Mouse (Mus musculus): ENCODE results near the gene Ccdc136. TPM values are rescaled to one million over a fixed set of nuclear protein-coding genes. Genes with fewer than 3 reads are reported as not detected.
A peak's percentile ranks its signal among the peaks of the same experiment; 100 is the strongest.
"Not testable (repeated sequence)": the region's sequence is repeated elsewhere in the genome, so short reads cannot be mapped to it uniquely, and the experiment has no call there.

Ccdc136 gene
- polyA plus RNA-seq (2012; ENCODE audit: insufficient read depth, insufficient read length, missing spikeins), result not detected in 2 replicates

- no peak within 1 kb of the TSS for H3K27ac ChIP-seq (ENCODE audit: insufficient read depth, low read depth, low read length)
- peak within 1 kb of the TSS; percentile 60 for H3K4me3 ChIP-seq (ENCODE audit: insufficient read depth, low read length)
- no peaks in the 10 kb centered on the region for H3K4me1 ChIP-seq (ENCODE audit: control insufficient read depth, insufficient read depth, low read length)
- TF ChIP-seq POLR2A (IDR thresholded peaks at IDR 0.05; ENCODE audit: borderline replicate concordance, low read depth, low read length) (no peak), CTCF (IDR thresholded peaks at IDR 0.05; ENCODE audit: low read depth, low read length) (no peak)
These were observed at the start of gene Ccdc136 for GRCm38 (mm10) chr6:29395910-29396713. TSS of gene Ccdc136 (plus strand) at chr6:29396309.

GRCm38 (mm10) chr6:29346512-29346911 lies 49.6 kb upstream of the Ccdc136 start:
- not testable (repeated sequence) for H3K4me3 ChIP-seq (ENCODE audit: insufficient read depth, low read length); H3K27ac ChIP-seq (ENCODE audit: insufficient read depth, low read depth, low read length); H3K4me1 ChIP-seq (ENCODE audit: control insufficient read depth, insufficient read depth, low read length)

GRCm38 (mm10) chr6:29347189-29347588 lies 48.9 kb upstream of the Ccdc136 start:
- Histone ChIP-seq H3K27ac (ENCODE audit: insufficient read depth, low read depth, low read length) (0 out of 2 replicates have a peak overlapping the region, but pooled peaks have one; percentile 6), H3K4me3 (ENCODE audit: insufficient read depth, low read length) (peak overlapping the region; percentile 82), H3K4me1 (ENCODE audit: control insufficient read depth, insufficient read depth, low read length) (peaks cover 7% of the 10 kb centered on the region)
- TF ChIP-seq CTCF (IDR thresholded peaks at IDR 0.05; ENCODE audit: low read depth, low read length) (no peak), POLR2A (IDR thresholded peaks at IDR 0.05; ENCODE audit: borderline replicate concordance, low read depth, low read length) (no peak)

- Histone ChIP-seq H3K4me3 (ENCODE audit: insufficient read depth, low read length) (peak within 1 kb of the TSS; percentile 82), H3K4me1 (ENCODE audit: control insufficient read depth, insufficient read depth, low read length) (peaks cover 10% of the 10 kb centered on the region), H3K27ac (ENCODE audit: insufficient read depth, low read depth, low read length) (peak within 1 kb of the TSS; percentile 17; the same call in 1 of the 2 replicates)
- TF ChIP-seq POLR2A (IDR thresholded peaks at IDR 0.05; ENCODE audit: borderline replicate concordance, low read depth, low read length) (peak; percentile 79), CTCF (IDR thresholded peaks at IDR 0.05; ENCODE audit: low read depth, low read length) (no peak)
These were observed 48.3 kb upstream of the Ccdc136 start, which contains the start of gene Calu for GRCm38 (mm10) chr6:29347665-29348370. TSS of gene Calu (plus strand) at chr6:29348069.

DNA sequence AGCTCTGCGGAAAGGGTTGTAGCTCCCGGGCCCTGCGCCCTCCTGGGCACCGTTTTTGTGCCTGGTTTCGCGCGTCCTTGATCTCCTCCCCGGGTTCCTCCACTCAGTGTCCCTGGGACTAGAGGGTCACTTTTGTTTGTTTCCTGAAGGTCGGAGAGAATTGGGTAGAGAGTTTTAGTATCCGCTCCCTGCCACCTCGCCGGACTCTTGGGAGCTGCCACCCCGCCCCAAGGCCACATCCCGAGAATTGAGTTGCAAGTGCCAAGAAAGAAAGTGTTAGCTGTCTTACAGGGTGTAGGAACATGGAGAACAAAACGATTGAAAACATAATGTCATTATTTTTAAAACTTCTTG lies 47.8 kb upstream of the Ccdc136 start:
- Histone ChIP-seq H3K27ac (ENCODE audit: insufficient read depth, low read depth, low read length) (0 out of 2 replicates have a peak overlapping the region, but pooled peaks have one; percentile 5), H3K4me1 (ENCODE audit: control insufficient read depth, insufficient read depth, low read length) (peaks cover 13% of the 10 kb centered on the region)
- TF ChIP-seq POLR2A (IDR thresholded peaks at IDR 0.05; ENCODE audit: borderline replicate concordance, low read depth, low read length) (no peak), CTCF (IDR thresholded peaks at IDR 0.05; ENCODE audit: low read depth, low read length) (no peak)

DNA sequence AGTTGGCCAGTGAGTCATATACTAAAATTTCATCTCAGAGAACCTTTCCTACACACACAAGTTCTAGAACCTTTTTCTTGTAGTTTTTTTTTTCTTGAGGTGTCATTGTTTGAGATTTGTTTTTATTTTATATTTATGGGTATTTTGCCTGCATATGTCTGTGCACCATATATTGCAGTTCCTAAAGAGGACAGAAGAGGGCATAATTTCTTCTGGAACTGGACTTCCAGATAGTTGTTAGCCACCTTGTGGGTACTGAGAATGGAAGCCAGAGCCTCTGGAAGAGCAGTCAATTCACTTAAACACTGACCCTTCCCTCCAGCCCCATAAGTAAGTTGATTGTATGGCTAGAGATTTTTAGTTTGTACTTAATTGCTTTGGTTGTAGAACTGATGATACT lies 44.5 kb upstream of the Ccdc136 start:
- H3K4me3 ChIP-seq (ENCODE audit: insufficient read depth, low read length), result no peak overlapping the region
- TF ChIP-seq CTCF (IDR thresholded peaks at IDR 0.05; ENCODE audit: low read depth, low read length), result no peak
- TF ChIP-seq POLR2A (IDR thresholded peaks at IDR 0.05; ENCODE audit: borderline replicate concordance, low read depth, low read length), result no peak
- peaks cover 21% of the 10 kb centered on the region for H3K4me1 ChIP-seq (ENCODE audit: control insufficient read depth, insufficient read depth, low read length)
- no peak overlapping the region for H3K27ac ChIP-seq (ENCODE audit: insufficient read depth, low read depth, low read length)

More for the DNA sequence above, 47.8 kb upstream of the Ccdc136 start:
- H3K4me3 ChIP-seq (ENCODE audit: insufficient read depth, low read length), result peak overlapping the region; percentile 82

GRCm38 (mm10) chr6:29352816-29353215 lies 43.3 kb upstream of the Ccdc136 start:
- TF ChIP-seq POLR2A (IDR thresholded peaks at IDR 0.05; ENCODE audit: borderline replicate concordance, low read depth, low read length) (no peak), CTCF (IDR thresholded peaks at IDR 0.05; ENCODE audit: low read depth, low read length) (no peak)
- peaks cover 16% of the 10 kb centered on the region for H3K4me1 ChIP-seq (ENCODE audit: control insufficient read depth, insufficient read depth, low read length)
- no peak overlapping the region for H3K4me3 ChIP-seq (ENCODE audit: insufficient read depth, low read length)
- H3K27ac ChIP-seq (ENCODE audit: insufficient read depth, low read depth, low read length), result no peak overlapping the region

DNA sequence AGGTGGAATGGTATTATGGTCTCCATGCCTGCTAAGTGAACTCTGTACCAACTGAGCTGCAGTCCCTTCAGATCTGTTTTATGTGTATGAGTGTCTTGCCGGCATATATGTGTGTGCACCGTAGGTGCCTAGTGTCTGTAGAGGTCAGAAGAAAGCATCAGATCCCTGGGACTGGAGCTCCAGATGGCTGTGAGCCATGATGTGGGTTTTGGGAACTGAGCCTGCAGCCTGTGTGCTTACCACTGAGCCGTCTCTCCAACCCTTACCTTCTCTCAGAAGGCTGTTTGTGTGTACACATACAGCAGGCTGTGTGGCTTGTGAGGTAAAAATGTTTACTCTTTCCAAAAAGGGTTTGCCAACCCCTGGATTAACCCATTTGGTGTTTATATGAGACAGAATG lies 36.7 kb upstream of the Ccdc136 start:
- peaks cover 10% of the 10 kb centered on the region for H3K4me1 ChIP-seq (ENCODE audit: control insufficient read depth, insufficient read depth, low read length)
- no peak overlapping the region for H3K27ac ChIP-seq (ENCODE audit: insufficient read depth, low read depth, low read length)
- no peak overlapping the region for H3K4me3 ChIP-seq (ENCODE audit: insufficient read depth, low read length)
- no peak for TF ChIP-seq CTCF (IDR thresholded peaks at IDR 0.05; ENCODE audit: low read depth, low read length)
- no peak for TF ChIP-seq POLR2A (IDR thresholded peaks at IDR 0.05; ENCODE audit: borderline replicate concordance, low read depth, low read length)

DNA sequence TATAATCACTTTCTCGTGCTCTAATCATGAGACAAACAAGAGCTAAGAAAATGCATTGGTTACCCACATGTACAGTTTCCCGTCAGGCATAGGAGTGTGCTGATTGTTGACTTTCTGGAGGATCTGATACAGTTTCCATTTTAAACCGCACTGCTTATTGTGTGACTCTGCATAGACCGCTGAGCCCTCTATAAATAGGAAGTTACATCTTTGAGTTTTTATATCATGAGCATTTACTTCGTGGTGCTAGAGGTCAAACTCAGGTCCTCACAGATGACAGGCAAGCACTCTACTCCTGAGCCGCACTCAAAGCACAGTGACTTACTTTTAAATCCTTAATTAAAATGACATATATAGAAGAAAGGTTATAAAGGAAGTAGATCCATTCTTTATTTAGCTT lies 35.9 kb upstream of the Ccdc136 start:
- Histone ChIP-seq H3K4me3 (ENCODE audit: insufficient read depth, low read length) (no peak overlapping the region), H3K27ac (ENCODE audit: insufficient read depth, low read depth, low read length) (no peak overlapping the region), H3K4me1 (ENCODE audit: control insufficient read depth, insufficient read depth, low read length) (peaks cover 5% of the 10 kb centered on the region; the same call in 1 of the 2 replicates)
- TF ChIP-seq CTCF (IDR thresholded peaks at IDR 0.05; ENCODE audit: low read depth, low read length), result no peak
- no peak for TF ChIP-seq POLR2A (IDR thresholded peaks at IDR 0.05; ENCODE audit: borderline replicate concordance, low read depth, low read length)
